Mouse (Mus musculus) right cerebral cortex, adult 2 months (tissue): Measurements from ENCODE around the gene Ednrb.

Experiments
- DNase-seq, 2 experiments: peaks; one replicate each; pipeline ENCODE4 v3.0.0; 2021 to 2022; ENCODE audit warnings: low spot score in 2 of 2

The Ednrb gene

DNA sequence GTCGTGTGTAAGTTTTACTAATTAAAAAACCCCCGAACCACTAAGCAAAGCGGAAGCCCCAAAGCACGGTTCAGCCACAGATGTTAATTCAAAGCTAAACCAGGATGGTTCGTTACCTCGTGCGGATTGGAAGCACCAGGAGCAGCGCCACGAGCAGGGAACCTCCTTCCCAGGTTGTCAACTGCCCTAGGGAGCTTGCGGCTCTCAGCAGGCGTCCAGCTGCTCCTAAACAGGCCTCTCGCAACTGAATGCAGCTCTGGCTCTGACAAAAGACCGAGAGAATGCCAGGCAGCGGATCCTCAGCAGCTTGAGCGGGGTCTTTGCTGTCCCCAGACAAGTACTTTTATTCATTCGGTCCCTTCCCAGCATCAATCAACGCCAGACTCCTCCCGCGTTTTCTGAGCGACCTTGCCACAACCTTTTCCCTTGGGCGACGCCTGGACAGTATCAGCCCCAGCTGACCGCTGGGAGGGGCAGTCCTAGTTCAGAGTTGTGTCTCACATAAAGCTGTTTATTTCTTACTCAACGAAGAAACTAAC, at the start of gene Ednrb:
Ednrb (minus strand) TSS at position 392 of the 539 bp plus-strand sequence.
- no peak for DNase-seq

DNA sequence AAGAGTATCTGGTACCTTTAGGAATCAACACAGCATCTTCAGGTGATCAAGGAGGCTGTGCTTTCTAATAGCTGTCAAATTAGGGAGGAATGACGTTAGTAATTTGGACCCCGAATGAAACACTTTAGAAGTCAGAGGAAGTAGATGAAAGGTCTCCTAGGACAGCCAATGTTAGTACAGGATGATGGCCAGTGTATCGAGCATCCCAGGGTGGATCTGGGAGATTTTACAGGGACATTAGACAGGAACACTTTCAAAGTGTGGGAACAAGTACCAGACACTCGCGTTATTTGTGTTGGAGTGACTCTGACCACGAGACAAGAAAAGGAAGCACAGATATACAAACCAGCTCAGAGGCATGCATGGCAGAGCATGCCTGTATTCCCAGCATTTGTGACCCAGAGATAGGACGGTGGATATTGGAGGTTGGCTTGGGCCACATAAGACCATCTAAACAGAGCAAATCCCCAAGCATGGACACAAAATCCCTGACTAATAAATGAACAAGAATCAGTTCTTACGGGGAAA, 48.3 kb upstream of the Ednrb start:
- DNase-seq, result no peak

DNA sequence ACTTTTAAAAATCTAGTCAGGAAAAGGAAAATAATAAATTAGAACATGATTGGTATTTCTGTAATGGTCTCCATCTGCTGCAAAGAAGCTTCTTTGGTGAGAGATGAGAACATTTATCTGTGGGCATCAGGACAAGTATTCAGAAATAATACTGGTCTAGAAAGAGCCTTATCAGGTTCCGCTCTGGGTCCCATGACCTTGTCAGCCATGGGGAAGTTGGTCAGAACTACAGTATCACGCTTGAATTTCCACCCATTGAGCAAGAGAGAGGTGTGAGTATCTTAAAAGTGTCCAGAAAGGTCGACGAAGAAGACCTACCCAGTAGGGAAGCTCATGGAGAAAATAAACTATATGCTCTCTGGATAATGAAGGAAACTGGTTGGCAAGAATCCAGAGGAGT, 46.6 kb upstream of the Ednrb start:
- DNase-seq, result no peak

DNA sequence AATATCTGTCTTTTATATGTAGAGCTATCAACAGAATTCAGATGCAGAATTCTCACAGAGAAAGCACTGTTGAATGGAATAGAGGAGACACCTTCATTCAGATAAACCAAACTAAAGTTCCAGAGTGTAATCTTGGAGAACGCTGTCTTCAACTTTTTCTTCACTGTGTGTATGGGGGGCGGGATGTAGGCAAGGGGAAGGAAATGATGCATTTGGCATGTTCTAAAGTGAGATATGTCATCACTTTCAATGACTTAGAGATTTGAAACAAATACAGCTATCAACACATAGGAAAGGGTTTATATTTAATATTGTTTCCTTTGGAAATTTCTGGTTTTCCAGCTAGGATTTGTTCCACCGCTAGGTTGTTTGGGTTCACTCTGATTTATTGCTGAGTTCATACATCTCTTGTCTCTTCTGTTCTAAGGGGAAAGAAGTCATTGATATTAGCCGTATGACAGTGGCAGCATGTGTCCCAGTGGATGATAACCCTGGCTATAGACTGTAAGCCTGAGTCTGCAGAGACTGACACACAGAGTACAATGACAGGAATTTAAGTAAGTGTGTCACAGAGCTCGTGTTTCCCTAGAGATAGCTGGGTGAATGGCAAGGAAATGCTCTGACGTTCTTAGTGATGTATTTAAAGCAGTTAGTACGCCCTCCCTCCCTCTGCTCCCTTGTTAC, 40.8 kb upstream of the Ednrb start:
- DNase-seq, result no peak

DNA sequence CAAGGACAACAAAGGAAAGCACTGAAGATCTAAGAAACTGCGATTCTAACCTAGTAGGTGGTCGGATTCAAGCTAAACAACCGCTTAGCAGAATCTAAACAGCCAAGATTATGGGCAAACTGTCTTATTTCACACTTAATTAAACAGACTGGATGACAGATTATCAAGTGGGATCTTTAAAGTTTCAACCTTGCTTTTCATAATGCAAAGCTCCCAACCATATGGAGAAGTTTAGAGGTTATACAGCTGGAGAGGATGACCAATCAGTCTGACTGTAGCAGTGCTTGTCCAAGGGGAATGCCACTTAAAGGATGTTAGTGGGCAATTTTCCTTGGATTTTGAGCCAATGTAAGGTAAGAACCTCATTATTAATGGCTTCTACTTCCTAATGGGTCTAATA, 38.7 kb upstream of the Ednrb start:
- DNase-seq, result no peak

DNA sequence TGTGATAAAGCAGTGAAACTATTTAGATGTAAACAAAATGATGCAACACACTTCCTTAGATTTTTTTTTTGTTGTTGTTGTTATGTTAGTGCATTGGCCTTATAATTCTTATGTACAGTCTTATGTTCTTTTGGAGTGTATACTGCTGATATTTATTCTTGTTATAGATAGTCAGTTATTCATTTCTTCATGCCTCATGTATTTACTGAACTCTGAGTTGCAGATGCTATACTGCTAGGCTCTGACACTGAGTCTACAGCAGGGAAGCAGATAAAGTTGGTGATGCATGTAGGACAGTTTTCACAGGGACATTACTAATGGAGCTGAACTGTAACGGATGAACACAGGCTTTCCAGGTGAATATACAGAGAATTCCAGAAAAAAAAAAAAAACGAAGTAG, 32.9 kb upstream of the Ednrb start:
- DNase-seq, result no peak

DNA sequence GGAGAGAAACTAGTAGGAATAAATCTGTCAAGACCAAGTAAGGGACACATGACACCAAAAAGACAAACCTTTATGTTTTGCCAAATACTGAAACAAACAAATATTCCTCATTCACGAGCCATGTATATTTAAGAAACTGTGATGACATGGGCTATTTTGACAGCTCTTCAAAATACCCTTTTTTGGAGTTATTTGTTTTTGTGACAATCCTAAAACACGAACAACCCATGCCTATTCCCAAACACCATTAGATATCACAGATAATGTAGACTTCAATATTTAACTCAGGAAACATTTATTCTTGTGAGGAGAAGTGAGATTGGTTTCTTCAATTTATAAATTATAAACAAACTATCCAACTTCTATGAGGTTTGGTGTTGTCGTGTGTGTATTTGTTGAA, 32.4 kb upstream of the Ednrb start:
- DNase-seq, result no peak

DNA sequence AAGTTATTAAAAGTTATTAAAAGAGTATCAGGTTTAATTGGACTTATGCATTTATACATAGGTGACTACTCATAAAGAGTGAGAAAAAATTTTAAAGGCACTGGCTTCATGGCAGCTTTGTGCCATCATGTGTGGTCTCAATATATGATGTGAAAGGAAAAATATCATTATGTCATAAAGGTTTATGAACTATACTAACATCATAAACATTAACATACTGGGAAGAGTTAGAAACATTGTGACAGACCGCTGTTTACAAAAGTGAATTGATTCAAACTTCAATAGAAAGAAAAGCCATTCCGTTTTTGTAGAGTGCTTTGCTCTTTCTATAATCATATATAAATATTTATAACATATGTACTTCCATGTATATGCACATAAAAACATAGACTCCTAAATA, 22.4 kb upstream of the Ednrb start:
- no peak for DNase-seq

DNA sequence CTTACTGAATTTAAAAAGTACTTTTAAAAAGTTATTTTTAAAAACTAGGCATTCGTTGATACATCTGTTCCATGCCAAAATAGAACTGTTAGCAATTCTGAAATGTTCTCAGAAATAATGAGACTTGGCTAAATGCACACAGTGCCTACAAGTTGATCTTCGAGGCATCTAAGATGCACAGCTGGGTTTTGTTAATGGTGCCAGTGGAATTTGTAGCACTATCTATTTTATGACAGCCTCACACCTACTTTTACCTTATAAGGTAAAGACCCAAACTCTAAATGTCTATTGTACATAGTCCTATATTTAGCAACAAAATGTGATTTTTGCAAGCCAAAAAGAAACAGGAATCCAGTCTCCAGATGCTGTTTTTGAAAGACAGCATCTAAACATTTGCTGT, 21.0 kb upstream of the Ednrb start:
- no peak for DNase-seq

DNA sequence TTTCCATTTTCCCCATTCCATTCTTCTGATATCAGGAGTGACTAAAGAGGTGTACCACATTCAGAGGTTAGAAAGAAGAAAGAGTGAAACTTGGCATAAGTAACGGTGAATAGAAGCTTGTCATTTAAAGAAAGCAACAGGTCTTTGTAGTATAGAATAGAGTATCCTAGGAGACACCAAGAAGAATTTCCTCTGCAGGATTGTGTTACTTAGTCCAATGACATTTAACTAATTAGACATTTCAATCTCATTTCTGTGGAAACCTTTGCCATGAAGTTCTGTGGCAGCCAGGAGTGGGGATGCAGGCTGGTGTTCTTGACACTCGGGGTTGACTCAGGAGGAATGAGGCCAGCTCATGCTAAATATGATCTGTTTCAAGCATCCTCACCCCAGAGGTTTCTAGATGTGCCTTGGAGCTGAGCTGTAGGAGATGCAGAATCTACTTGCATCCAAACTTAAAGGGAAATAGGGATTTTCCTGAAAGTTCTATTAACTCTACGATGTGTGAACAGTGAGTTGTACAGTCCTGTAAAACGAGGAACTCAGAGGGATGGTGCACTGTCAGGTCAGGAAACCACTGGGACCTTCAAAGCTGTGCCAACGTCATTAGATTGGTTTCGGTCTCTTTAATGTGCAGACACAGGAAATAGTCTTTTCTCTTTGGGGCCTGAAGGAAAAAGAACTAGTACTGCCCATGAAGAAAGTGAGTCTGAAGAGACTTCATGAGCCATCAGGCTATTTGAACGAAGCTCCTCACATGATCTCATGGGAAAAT, 6.1 kb upstream of the Ednrb start:
- no peak for DNase-seq

DNA sequence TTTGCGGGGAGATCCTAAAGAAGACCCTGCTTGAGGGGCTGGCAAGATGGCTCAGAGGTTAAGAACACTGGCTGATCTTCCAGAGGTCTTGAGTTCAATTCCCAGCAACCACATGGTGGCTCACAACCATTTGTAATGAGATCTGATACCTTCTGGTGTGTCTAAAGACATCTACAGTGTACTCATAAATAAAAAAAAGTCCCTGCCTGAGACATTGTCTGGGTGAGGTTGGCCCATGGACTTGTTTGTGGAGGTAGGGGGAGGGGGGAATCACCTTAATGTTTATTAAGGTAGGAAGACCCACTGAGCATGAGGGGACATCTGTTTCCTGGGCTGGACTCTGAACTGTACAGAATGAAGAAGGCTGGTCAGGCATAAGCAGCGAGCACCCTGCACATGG, 1.5 kb upstream of the Ednrb start:
- no peak for DNase-seq

DNA sequence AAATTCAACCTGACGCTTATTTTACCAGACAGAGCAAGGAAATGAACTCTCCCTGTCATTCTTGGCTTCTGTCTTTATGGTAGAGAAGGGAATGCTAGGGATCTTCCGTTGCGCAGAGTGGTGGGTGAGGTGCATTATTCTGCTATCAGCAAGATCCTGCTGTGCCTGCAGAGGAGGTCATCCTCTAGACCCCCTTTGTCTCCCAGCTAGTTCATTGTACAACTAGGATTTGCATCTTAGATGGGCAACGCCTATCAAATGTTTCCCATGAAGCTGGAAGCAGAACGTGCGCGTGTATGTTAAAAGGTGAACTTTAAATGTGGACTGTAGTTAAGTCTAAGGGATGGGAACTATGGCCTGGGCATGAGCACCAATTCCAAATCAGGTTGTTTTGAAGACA, 742 bp upstream of the Ednrb start:
- no peak for DNase-seq

DNA sequence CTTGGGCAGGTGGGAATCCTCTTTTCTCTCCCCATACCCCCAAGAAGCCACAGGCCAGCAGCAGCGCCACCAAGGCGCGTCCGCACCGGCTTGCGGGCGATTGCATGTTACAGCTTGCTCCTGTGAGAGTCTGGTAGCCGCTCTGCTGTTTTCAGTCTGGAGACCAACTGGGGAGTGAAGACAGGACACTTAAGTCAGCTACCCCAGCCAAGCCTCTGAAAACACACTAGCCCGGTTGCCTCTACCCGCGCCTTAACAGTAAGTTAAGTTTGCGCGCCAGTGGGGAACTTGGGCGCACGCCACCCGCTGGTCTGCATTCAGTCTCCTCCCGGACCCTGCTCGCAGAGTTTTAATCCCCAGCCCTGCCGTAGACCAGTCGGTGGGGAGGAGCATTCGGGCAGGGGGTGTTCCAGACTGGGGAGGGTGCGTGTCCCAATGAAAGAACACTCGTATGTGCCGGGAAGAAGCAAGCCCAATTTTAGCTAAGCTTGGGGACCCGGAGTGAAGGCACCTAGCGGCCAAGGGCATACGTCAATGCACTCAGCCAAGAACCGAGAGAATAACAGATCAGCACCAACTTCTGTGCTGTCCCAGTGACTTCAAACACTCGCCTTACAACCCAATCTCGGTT, 716 bp downstream of the Ednrb start:
- DNase-seq, result peak; percentile 50 to 59

DNA sequence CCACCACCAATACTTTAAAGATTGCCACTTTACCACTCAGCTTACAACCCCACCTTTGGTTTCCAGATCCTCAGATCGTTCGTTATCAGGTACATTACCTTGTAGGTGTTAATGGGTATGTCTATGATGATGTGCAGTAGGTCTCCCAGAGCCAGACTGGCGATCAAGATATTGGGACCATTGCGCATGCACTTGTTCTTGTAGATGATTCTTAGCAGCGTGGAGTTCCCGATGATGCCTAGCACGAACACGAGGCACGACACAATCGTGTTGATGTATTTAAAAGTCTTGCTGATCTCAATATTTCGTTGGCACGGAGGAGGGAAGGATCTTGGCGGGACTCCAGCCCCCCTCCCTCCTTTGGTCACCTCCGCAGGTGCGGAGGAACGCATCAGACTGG, 1.3 kb downstream of the Ednrb start:
- peak; percentile 20 to 25 for DNase-seq

DNA sequence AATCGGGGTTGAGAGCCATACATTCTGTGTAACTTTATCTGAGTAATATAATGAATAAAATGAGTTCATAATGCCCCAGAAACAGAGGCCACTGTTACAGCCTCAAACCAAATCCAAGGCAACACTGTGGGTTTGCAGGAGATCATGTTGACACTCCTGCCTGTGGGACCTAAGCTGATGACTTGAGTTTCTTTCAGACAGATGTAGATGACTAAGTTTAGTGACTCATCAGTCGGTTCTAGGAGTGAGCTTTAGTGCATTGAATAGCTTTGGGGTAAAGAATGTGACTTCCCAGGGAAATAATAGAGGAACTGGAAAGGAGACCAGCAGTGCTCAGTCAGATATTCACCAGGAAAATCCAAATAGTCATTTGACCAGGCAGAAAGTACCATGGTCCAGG, 3.8 kb downstream of the Ednrb start:
- DNase-seq, result no peak

DNA sequence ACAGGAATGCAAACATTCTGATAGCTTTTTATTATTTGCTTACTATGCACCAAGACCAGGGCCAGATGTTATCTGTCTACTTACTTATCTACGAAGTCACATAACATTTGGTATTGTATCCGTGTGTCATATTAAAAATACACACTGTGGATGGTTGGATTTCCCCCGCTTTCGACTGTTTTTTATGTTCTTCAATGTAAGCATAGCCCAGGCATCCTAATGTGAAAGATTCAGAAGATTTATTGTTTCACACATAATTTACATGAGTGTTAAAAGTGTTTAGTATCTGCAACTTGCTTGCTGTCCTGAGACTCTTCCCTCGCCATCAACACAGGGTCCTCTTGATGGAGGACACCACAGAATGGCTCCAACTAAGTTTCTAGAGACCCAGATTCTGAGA, 5.3 kb downstream of the Ednrb start:
- DNase-seq, result no peak

DNA sequence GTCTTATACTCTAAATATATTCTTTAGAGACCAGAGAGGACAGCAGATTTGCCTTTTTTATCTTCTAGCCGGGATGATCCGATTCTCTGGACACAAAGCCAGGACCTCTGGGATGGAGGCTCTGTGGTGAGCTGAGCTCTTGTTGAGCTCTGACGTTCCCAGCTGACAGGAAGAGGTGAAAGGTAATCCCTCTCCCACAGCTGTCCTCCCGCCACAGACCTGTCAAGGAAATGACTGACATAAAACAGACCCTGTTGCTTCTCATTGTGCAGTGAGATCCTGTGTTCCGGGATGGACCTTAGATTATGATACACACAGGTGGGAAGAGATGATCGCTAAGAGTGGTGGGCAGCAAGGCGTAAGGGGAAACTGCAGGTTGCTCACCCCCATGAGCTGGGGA, 9.6 kb downstream of the Ednrb start:
- no peak for DNase-seq

DNA sequence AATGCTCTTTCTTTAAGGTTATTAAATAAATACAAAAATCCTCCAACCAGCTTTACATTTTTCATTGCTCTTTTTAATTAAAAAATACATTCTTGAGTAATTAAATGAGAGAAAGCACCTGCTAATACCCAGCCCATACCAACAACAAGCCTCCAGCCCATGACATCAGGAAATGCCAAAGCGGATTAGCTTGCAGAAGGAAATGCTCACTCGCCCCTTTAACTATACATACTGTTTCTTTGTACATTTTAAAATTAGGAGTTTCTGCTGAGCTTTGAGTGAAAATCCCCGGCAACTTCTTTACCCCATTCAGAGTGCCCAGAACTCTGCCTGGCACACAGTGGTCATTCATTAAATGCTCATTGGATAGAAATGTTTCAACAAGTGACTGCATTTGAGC, 10.1 kb downstream of the Ednrb start:
- DNase-seq, result no peak

DNA sequence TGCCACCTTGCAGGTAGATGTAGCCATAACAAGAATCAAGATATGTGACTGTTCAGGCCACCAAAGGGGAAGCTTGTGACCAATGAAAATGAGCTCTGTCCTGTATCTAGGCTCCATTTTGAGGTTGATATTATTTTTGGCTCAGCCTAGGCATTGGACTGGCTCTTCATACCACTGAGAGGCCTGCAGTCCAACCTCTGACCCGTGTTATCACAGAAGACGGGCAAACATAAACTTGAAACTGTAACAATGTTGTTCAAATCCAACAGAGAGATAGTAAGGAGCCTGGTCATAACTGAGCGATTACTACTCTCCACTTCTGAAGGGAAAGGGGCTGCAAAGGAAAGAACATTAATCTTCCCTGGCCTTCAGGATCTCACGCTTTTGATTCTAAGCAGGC, 11.7 kb downstream of the Ednrb start:
- DNase-seq, result no peak

DNA sequence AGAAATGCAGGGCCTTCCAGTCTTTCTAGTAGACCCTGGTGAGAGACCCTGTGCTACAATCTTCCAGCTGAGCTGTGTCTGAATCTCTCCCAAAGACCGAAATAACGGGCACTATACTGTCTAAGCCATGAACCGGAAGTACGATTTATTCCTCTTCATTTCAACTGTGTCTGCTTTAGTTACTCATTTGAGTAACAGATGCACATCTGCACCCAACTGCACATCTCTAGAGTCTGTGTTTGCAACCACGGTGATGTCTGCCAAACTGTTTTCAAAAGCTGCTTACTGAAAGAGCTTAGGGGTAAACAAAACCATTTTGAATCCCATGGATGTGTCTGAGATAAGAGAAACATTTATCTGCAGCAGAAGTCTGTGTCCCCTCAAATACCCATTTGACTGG, 13.2 kb downstream of the Ednrb start:
- DNase-seq, result no peak

DNA sequence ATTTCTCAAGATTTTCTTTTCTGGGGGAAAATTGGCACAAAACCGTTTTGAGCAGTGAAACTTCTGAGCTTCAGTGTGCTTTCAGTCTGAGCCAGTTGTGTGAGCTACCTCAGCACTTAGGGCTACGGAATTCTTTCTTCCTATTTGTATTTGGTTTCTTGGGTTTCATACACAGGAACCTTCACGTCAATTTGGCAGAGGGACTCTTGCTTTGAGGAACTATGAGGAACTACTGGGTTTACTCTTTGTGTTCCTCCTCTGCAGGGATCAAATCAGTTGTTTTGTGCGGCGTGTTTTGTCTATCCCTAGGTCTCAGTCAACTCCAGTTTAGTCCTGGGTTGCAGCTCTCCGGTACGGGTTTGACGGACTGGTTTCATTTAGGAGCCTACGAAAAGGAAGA, 17.9 kb downstream of the Ednrb start:
- no peak for DNase-seq

DNA sequence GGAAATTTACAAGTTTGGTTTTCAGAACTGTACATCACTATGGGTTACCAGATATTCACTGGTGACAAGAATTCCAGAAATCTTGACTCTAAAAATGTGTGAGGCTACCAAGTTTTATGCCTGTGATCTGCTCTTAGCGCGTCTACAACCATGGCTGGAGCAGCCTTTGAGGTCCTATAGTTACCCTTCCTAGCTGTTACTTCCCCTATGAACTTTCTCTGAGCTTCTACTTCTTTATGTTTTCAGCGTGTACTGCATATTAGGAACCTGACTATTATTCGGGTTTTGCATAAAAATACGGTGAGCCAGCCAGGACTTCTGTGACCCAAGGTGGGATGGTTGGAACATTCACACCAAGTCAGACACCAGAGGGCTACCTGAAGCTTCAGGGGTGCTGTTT, 18.3 kb downstream of the Ednrb start:
- no peak for DNase-seq

DNA sequence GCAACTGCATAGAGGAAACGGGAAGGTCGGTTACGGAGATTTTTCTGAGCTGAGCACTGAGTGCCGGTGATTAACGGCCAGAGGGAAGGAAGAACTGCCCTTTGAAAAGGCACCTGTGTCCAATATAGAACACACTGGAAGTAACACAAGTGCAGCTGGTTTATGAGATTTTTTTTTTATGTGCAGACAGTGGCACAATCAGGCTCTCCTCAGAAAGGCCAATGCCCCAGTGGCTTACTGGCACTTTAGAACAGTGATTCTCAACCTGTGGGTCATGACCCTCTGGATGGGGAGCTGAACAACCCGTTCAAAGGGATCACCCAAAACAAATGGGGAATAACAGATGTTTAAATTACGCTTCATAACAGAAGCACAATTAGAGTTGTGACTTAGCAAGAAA, 20.7 kb downstream of the Ednrb start:
- no peak for DNase-seq
